Mouse (Mus musculus) midbrain, embryonic 16.5 days (tissue): Measurements from ENCODE around the gene Trim59. TPM values are rescaled to one million over a fixed set of nuclear protein-coding genes. Genes with fewer than 3 reads are reported as not detected.

Source experiments
- ATAC-seq: fragments of 200-750 bp; cut with Nextera tagmentation; 2 replicates; pipeline ENCODE4 v1.8.0; 2017; ENCODE audit warnings: moderate TSS enrichment
- H3K27ac ChIP-seq: fragments of 300-500 bp; sonication (generic); 2 replicates; pipeline ENCODE4 v1.5.1; 2014; ENCODE audit warnings: mild to moderate bottlenecking, low read length, mixed read lengths
- H3K27me3 ChIP-seq: fragments of 300-500 bp; sonication (generic); 2 replicates; pipeline ENCODE4 v1.6.1; 2014; ENCODE audit warnings: low read depth, low read length, mixed read lengths; ENCODE audit not compliant: control insufficient read depth, insufficient read depth
- H3K36me3 ChIP-seq: fragments of 300-500 bp; sonication (generic); 2 replicates; pipeline ENCODE4 v1.6.1; 2014; ENCODE audit warnings: mild to moderate bottlenecking, low read length, moderate library complexity, mixed read lengths; ENCODE audit not compliant: control insufficient read depth, insufficient read depth
- H3K4me1 ChIP-seq: fragments of 300-500 bp; sonication (generic); 2 replicates; pipeline ENCODE4 v1.6.1; 2014; ENCODE audit warnings: mild to moderate bottlenecking, low read length, mixed read lengths; ENCODE audit not compliant: control insufficient read depth, insufficient read depth
- H3K4me2 ChIP-seq: fragments of 300-500 bp; sonication (generic); 2 replicates; pipeline ENCODE4 v1.6.1; 2014; ENCODE audit warnings: mild to moderate bottlenecking, low read length, mixed read lengths
- H3K4me3 ChIP-seq: fragments of 300-500 bp; sonication (generic); 2 replicates; pipeline ENCODE4 v1.5.1; 2014; ENCODE audit warnings: low read depth, mild to moderate bottlenecking, low read length, moderate library complexity, mixed read lengths
- H3K9ac ChIP-seq: fragments of 300-500 bp; sonication (generic); 2 replicates; pipeline ENCODE4 v1.6.1; 2014; ENCODE audit warnings: low read depth, low read length, mixed read lengths
- H3K9me3 ChIP-seq: fragments of 300-500 bp; sonication (generic); replicated peaks from 2 replicates; pipeline ENCODE4 v1.6.1; 2014; ENCODE audit warnings: mild to moderate bottlenecking, low read length, mixed read lengths; ENCODE audit not compliant: control insufficient read depth, poor library complexity, severe bottlenecking
- WGBS: fragments of 180-500 bp; shearing (Covaris S2); extraction: QIAGEN DNeasy Blood & Tissue Kit; methylation state at CpG from one replicate; pipeline ENCODE4 v1.1.7; 2014; 5-methylcytosine and 5-hydroxymethylcytosine counted together
- polyA plus RNA-seq: library from polyadenylated mRNA; unstranded; fragments of >200 nt; fragmentation: Nextera tagmentation; extraction: Ambion mirVana; gene quantifications from 2 replicates; pipeline ENCODE4 v1.2.1, GENCODE M21; 2015

The Trim59 gene
- polyA plus RNA-seq = 31.9 and 39.5 TPM in 2 replicates

DNA sequence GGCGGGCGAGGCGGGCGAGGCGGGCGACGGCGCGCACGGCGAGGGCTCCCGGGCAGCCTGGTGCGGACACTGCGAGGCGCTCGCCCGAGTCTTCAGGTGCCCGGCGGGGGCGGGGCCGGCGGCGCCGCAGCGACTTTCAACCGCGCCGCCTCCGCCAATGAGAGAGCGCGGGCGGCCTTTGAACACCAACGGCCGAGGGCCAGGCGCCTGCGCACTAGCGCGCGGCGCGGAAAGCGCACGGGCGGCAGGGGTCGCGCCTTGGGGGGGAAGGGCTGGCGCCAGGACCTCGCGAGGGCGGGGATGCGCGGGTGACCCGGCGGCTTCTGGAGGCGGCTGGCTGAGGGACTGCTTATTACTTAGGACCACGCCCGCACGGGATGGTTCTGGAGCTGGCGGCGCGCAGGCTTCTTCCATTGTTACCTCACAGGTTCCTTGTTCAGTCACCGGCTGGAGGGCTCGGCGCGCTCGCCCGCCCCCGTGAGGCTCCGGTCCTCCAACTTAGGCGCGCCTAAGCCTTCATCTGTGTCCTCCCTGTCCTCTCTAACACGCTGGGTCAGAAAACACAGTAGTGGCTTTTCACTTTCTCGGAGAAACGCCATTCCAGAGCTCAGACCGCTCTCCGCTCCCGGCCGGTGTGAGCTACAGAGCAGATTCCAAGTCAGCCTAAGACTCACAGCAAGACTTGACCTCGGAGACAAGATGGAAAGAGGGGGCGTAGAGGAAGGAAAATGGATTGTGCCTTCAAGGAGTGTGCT lies at the start of gene Trim59:
TSS of gene Trim59 (minus strand) at position 111 of the 755 bp plus-strand sequence.
- H3K4me1 ChIP-seq = peaks cover 27% of the 10 kb centered on the region
- H3K27me3 ChIP-seq = no peaks in the 10 kb centered on the region
- H3K9ac ChIP-seq = peak within 1 kb of the TSS; percentile 84
- H3K4me3 ChIP-seq = peak within 1 kb of the TSS; percentile 84
- H3K4me2 ChIP-seq = peak within 1 kb of the TSS; percentile 78
- ATAC-seq = peak; percentile 98
- WGBS = under 1% methylated on average over 72 of the region's 80 CpGs
- no peaks in the 10 kb centered on the region for H3K9me3 ChIP-seq
- H3K36me3 ChIP-seq = no peaks in the 10 kb centered on the region
- H3K27ac ChIP-seq = peak within 1 kb of the TSS; percentile 89

DNA sequence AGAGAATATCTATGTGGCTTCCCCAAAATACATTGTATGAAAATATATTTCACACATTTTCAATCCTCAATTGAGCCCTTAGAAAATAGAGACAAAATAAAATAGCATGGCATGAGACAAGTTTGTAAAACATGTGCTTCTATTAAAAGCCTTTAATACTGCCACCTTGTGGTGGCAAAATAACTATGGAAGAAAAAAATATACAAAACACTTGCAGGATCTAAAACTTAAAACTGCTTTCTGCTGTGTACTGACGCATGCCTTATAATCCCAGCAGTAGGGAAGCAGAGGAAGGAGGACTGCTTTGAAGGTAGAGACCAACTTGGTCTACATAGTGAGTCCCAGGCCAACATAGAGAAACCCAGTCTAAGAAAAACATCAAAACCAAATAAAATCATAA lies 19.4 kb upstream of the Trim59 start:
- Histone ChIP-seq H3K27me3 (no peaks in the 10 kb centered on the region), H3K27ac (no peak overlapping the region), H3K9ac (no peak overlapping the region), H3K36me3 (no peaks in the 10 kb centered on the region), H3K4me3 (no peak overlapping the region), H3K4me1 (no peaks in the 10 kb centered on the region), H3K4me2 (no peak overlapping the region), H3K9me3 (no peaks in the 10 kb centered on the region)
- WGBS = 46% methylated on average over 1 of the region's 1 CpGs
- no peak for ATAC-seq

DNA sequence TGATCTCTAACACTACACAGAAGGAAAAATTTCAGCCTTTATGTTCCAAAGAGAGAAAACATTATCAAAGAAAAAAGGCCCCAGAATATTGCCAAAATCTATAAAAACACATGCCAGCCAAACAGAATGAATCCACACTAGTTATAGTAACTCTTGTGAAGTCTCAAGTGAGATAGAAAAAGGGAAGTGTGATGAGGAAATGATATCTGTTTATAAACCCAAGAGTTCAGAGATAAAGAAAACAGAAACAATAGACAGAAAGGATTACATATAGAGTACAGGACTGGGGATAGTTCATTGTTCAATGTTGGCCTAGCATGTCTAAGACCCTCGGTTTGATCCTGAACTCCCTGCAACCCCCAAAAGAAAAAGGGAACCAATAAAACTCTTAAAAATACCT lies 18.2 kb upstream of the Trim59 start:
- WGBS = 95% methylated on average over 1 of the region's 1 CpGs
- Histone ChIP-seq H3K9me3 (no peaks in the 10 kb centered on the region), H3K4me3 (no peak overlapping the region), H3K9ac (no peak overlapping the region), H3K27ac (no peak overlapping the region), H3K4me2 (no peak overlapping the region), H3K27me3 (no peaks in the 10 kb centered on the region), H3K36me3 (no peaks in the 10 kb centered on the region), H3K4me1 (no peaks in the 10 kb centered on the region)
- no peak for ATAC-seq

GRCm38 (mm10) chr3:69060672-69061071 lies 16.1 kb upstream of the Trim59 start:
- Histone ChIP-seq H3K4me3 (no peak overlapping the region), H3K27me3 (no peaks in the 10 kb centered on the region), H3K4me2 (no peak overlapping the region), H3K9me3 (no peaks in the 10 kb centered on the region), H3K4me1 (no peaks in the 10 kb centered on the region), H3K36me3 (no peaks in the 10 kb centered on the region), H3K9ac (no peak overlapping the region), H3K27ac (no peak overlapping the region)
- ATAC-seq = 0 out of 2 replicates have a peak, but pooled peaks have one; percentile 14
- WGBS = 96% methylated on average over 4 of the region's 4 CpGs

- Histone ChIP-seq H3K27ac (no peak overlapping the region), H3K36me3 (no peaks in the 10 kb centered on the region), H3K4me3 (no peak overlapping the region), H3K9me3 (no peaks in the 10 kb centered on the region), H3K27me3 (no peaks in the 10 kb centered on the region), H3K4me1 (no peaks in the 10 kb centered on the region), H3K9ac (no peak overlapping the region), H3K4me2 (no peak overlapping the region)
- 86% methylated on average over 3 of the region's 3 CpGs for WGBS
- ATAC-seq = no peak
These were observed 11.3 kb upstream of the Trim59 start for GRCm38 (mm10) chr3:69055871-69056270.

GRCm38 (mm10) chr3:69054760-69055432 lies 10.3 kb upstream of the Trim59 start:
- Histone ChIP-seq H3K4me1 (no peaks in the 10 kb centered on the region), H3K4me2 (no peak overlapping the region), H3K9ac (no peak overlapping the region), H3K4me3 (no peak overlapping the region), H3K27ac (no peak overlapping the region), H3K9me3 (no peaks in the 10 kb centered on the region), H3K27me3 (no peaks in the 10 kb centered on the region), H3K36me3 (no peaks in the 10 kb centered on the region)
- 85% methylated on average over 7 of the region's 7 CpGs for WGBS
- ATAC-seq = no peak

GRCm38 (mm10) chr3:69051894-69052293 lies 7.3 kb upstream of the Trim59 start:
- 89% methylated on average over 11 of the region's 11 CpGs for WGBS

DNA sequence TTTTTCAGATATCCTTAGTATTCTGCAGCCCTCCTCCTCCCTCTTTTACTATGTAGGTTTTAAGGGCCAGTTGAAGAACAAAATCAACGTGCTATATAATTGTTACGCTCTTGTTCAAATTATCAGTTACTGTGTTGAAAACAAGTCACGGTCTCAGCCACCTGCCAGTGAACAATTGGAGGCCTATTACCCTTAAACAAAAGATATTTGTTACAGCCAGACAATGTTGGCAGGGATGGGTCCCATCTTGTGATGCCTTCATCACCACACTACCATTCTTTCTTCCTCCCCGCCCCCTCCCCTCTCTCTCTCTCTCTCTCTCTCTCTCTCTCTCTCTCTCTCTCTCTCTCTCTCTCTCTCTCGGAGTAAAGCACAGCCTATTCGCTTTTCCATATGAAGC lies 4.5 kb upstream of the Trim59 start:
- Histone ChIP-seq H3K9ac (no peak overlapping the region), H3K4me3 (no peak overlapping the region), H3K9me3 (no peaks in the 10 kb centered on the region), H3K4me2 (no peak overlapping the region), H3K27ac (no peak overlapping the region), H3K4me1 (peaks cover 7% of the 10 kb centered on the region), H3K27me3 (no peaks in the 10 kb centered on the region), H3K36me3 (no peaks in the 10 kb centered on the region)
- ATAC-seq = no peak
- WGBS = 73% methylated on average over 6 of the region's 6 CpGs

More at GRCm38 (mm10) chr3:69051894-69052293, 7.3 kb upstream of the Trim59 start:
- H3K27me3 ChIP-seq = no peaks in the 10 kb centered on the region
- no peak overlapping the region for H3K4me3 ChIP-seq
- H3K4me1 ChIP-seq = no peaks in the 10 kb centered on the region
- no peak for ATAC-seq
- no peaks in the 10 kb centered on the region for H3K36me3 ChIP-seq
- no peak overlapping the region for H3K27ac ChIP-seq
- no peak overlapping the region for H3K9ac ChIP-seq
- no peak overlapping the region for H3K4me2 ChIP-seq
- H3K9me3 ChIP-seq = no peaks in the 10 kb centered on the region

DNA sequence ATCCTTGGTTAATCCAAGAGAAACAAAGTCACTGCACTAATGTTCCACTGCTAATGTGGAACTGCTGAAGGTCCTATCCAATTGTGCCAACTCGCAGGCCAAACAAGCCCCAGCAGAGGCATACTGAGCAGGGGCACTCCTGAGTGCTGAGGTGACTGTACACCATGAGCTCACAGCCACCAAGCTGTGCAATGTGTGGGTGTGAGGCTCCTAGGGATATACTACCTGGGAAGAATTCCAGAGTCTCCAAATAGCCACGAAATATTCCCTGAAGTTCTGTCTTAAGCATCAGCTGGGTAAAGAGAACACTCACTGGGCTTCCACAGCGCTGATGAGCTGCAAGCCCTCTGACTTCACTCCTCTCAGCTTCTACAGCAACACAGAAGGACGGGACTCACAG lies 3.1 kb upstream of the Trim59 start:
- H3K27me3 ChIP-seq = no peaks in the 10 kb centered on the region
- H3K36me3 ChIP-seq = no peaks in the 10 kb centered on the region
- peaks cover 15% of the 10 kb centered on the region for H3K4me1 ChIP-seq
- no peaks in the 10 kb centered on the region for H3K9me3 ChIP-seq
- ATAC-seq = no peak
- H3K4me2 ChIP-seq = no peak overlapping the region
- no peak overlapping the region for H3K27ac ChIP-seq
- WGBS = 83% methylated on average over 4 of the region's 4 CpGs
- no peak overlapping the region for H3K4me3 ChIP-seq
- H3K9ac ChIP-seq = no peak overlapping the region
